Mouse (Mus musculus): Measurements from ENCODE around the gene Gsk3b.

Gene Gsk3b

GRCm38 (mm10) chr16:38282559-38283160 is 193.9 kb downstream of the Gsk3b start:
- DNase-seq (ENCODE audit: low read depth), result no peak

- DNase-seq (ENCODE audit: low read depth), result no peak
Measured at GRCm38 (mm10) chr16:38283300-38283699, 194.5 kb downstream of the Gsk3b start.

- no peak for DNase-seq (ENCODE audit: low read depth)
Measured at GRCm38 (mm10) chr16:38285801-38286200, 197.0 kb downstream of the Gsk3b start.

GRCm38 (mm10) chr16:38286541-38286940 is 197.7 kb downstream of the Gsk3b start:
- no peak for DNase-seq (ENCODE audit: low read depth)

- no peak for DNase-seq (ENCODE audit: low read depth)
Measured at GRCm38 (mm10) chr16:38287357-38287756, 198.6 kb downstream of the Gsk3b start.

GRCm38 (mm10) chr16:38287762-38288161 is 199.0 kb downstream of the Gsk3b start:
- no peak for DNase-seq (ENCODE audit: low read depth)

- DNase-seq (ENCODE audit: low read depth), result no peak
Measured at GRCm38 (mm10) chr16:38288851-38289250, 200.1 kb downstream of the Gsk3b start.

- DNase-seq (ENCODE audit: low read depth), result no peak
Measured at GRCm38 (mm10) chr16:38290151-38290550, 201.3 kb downstream of the Gsk3b start.

- DNase-seq (ENCODE audit: low read depth), result no peak
Measured at GRCm38 (mm10) chr16:38294685-38295348, 206.0 kb downstream of the Gsk3b start, which contains the start of gene Nr1i2. Gene Nr1i2 (minus strand): TSS chr16:38294824.

GRCm38 (mm10) chr16:38295349-38295930 is 206.6 kb downstream of the Gsk3b start:
- DNase-seq (ENCODE audit: low read depth), result no peak
